Mouse (Mus musculus) spleen, adult 12 weeks (tissue): ENCODE data around the gene Zyx.
A peak's percentile ranks its signal among the peaks of the same experiment; 100 is the strongest.

ENCODE experiments used
- DNase-seq: peaks from one replicate; pipeline ENCODE4 v3.0.0; 2022; ENCODE audit warnings: low spot score

Gene Zyx

DNA sequence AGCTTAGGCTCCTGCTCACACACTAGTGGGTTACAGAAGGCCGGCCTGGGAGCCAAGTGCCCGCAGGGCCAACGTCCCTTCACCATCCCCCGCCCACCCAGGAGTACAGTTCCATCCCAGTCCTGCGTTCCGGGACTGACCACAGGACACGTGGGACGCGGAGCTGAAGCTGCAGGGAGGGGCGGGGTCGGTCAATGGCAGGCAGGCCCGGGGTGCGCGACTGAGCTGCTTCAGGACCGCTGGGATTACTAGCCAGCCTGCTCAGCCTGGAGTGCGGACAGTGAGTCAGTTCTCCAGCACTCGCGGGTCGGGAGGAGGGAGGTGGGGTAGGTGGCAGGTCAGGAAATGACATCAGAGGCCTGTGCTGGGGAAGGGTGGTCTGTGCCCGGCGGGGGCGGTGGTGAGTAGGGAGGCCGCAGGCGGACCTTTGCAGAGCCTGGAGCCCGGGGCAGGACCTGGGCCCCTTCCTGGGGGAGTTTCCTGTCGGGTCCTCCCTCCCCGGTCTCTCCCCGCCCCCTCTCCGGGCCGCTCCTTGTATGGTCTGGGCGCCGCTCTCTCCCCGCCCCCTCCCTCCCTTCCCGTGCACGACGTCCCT is at the start of gene Zyx:
Gene Zyx (plus strand): TSS at position 205 of the 595 bp plus-strand sequence.
- peak; percentile 62 for DNase-seq

DNA sequence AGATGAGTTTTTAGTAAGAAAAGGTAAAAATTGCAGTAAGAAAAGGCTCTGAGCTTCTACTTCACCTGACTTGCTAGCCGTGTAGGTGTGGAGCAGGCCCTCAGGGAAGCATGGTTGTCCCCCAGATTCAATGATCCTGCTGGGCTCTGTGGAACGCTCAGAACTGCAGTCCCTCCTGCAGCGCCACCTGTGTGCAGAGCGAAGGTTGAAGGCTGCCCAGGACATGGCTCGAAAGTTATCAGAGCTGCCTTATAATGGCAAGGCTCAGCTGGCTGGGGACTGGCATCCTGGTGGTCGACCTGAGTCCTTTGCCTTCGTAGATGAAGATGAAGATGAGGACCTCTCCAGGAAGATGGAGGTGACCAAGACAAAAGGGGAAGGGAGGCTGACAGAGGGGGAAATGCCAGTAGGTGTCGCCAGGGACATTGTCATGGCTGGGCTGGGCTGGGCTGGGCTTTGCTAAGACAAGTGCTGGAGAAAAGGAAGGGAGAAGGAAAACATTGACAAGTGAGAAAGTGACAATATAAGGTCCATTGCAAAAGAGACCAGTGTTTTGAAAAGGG is 39.5 kb upstream of the Zyx start:
- no peak for DNase-seq

DNA sequence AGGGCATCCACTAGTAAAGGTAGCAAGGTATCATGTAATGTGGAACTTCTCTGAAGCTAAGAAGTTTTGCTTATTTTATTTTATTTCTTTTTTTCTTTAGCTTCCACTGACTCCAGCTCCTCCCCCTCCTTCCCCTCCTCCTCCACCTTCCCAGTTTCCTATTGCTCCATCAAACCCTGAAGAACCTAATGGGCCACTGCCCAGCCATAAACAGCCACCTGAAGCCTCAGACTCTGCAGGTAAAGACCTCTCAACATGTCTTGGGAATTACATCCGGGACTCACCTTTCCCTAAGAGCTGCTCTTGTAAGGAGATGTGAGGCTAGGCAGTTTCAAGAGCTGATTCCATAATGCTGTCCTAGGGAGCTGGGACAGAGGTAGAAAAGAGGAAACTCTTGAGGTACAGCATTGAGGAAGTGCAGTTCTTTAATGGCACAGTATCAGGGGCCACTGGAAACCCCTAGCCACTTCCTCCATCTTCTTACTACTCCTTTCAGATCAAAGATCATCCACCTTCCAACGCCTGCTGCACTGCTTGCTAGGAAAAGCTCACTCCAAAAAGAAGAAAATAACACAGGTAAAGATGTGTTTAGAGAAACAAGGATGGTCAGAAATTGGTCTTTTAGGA is 38.9 kb upstream of the Zyx start:
- DNase-seq: no peak

DNA sequence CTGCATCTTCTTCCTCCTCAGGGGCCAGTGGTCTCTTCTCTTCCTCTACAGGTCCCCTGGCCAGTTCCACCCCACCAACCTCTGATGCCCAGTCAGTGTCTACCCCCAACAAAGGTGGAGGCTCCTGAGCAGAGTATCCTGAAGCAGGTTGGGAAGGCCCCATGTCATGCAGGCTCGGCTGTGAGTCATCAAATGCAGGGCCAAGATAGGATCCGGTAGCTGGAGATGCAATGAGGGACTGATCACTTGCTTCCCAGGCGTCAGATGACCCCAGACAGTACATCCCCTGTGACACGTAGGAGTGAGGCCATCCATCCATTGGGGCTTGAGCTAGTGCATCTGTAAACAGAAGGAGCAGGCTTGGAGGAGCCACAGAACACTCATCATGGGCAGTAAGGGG is 31.1 kb upstream of the Zyx start:
- no peak for DNase-seq

DNA sequence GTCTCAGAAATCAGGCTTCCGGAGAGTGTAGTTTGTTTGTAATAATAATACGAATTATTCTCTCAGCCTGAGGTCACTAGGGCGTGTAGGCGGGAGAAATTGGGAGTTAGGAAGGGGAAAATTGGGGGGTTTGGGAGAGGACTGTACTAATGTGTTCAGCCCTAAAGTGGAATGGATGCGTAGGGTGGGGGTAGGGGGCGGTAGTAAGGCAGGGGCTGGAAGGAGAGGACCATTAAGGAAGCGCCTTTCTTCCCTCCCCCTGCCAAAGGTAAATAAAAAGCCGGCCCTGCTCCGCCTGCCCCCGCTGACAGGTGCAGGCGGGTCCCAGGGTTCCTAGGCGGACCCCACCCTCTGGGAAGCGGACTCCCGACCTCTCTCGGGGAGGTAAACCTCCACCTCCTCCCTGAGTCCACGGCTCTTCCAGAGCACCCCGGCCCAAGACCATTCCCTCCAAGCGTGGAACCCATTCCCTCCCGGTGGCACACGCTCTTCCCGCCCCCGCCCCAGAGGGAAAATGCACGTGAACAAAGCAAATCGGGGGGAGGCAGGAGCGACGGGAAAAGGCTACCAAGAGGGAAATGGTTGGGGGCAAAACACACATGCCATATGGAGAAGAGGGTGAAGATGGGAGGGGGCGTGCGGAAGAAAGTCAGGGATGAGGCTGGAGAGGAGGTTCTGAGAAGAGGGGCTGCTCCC is 25.9 kb upstream of the Zyx start:
- DNase-seq: no peak

DNA sequence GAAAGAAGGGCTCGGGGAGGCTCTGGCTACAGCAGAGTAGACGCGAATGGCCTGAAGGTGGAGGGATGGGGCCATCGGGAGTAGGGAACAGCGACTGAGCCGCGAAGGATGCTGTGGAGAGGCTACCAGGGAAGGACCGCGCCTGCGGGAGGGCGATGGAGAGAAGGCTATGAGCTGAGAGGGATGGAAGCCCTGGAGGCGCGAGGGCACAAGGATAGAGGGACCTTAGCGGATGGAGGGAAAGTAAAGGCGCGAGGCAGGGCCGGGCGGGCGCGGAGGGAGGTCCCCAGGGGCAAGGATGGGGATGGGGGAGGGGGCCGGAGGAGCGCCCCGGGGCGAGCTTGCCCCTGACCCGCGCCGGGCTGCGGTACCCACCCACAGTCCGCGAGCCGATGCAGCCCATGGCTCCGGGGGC is 25.4 kb upstream of the Zyx start:
- DNase-seq: no peak

DNA sequence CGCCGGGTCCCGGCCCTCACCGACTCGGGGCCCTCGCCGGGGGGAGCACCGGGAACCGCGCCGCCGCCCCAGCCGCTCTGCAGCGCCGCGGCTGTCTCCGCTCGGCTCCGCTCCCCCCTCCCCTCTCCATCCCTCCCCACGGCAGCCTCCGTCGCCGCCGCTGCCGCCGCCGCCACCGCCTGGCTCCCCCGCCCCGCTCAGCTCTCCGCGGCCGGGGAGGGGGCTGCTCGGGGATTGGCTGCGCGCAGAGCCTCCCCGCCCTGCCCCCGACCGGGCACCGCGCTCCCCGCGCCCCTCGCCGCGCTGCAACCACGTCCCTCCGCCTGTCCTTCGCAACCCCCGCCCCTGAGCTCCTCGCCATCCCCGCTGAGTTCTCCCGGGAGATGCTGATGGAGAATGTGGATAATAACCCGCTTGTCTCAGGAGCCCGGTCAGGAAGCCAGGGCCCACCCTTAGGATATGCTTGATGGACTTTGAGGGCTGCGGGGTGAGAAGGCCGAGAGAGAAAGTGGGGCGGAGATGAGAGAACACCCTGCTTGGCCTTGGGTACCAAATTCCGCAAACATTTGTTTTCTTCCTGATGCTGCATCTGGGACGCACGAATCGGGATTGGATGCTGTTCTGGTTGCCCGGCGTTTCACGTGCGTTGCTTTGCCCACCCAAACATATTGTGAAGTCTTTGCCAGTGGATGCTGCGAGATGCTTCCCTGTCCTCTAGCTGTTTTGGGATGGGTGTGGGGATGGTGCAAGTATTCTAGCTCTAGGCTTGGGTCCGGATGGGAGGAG is 24.8 kb upstream of the Zyx start, which contains the start of gene Fam131b:
Gene Fam131b (minus strand): TSS at position 162 of the 786 bp plus-strand sequence.
- no peak for DNase-seq

DNA sequence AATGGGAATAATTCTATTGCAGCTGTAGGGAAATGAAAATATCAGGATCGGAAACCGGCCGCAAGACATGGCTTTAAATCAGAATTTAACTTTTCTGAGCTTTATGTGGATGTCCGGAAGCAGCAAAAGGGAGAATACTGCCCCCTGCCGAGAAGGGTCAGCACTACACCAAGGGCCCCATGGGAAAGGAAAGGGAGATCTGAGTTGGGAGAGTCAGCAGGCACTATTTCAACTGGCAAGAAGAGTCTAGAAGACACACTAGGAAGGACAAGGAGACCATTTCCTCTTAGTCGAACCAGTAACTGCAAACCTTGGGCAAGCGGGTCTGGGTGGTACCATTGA is 24.2 kb upstream of the Zyx start:
- peak; percentile 53 for DNase-seq

DNA sequence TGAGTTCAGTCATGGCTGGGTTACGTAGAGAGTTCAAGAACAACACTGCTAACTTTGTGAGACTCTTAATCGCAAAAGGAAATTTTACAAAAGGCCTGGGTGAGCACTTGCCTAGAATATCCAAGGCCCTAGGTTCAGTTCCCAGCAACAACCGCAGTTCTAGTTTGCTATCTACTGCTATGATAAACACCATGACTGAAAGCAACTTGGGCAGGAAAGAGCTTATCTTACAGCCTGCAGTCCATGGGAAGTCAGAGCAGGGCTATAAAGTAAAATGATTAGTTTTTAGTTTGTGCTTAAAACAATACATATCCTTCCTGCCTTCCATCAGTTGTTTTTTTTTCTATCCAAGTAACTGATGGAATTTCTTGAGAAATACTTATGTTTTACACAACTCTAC is 22.9 kb upstream of the Zyx start:
- no peak for DNase-seq

DNA sequence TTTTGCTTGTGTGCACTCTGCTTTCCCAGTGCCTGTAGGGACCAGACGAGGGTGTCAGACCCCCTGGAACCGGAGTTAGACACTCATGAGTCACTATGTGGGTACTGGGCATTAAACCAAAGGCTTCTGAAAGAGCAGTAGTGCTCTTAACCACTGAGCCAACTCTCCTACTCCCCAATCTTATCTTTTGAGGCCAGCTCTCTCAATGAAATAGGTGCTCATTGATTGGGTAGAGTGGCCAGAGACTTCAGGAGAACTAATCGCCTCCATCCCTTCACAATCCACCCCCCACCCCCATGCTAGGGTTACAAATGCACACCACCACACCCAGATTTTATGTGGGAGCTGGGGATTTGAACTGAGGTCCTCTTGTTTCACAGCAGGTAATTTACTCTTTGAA is 20.7 kb upstream of the Zyx start:
- DNase-seq: no peak

DNA sequence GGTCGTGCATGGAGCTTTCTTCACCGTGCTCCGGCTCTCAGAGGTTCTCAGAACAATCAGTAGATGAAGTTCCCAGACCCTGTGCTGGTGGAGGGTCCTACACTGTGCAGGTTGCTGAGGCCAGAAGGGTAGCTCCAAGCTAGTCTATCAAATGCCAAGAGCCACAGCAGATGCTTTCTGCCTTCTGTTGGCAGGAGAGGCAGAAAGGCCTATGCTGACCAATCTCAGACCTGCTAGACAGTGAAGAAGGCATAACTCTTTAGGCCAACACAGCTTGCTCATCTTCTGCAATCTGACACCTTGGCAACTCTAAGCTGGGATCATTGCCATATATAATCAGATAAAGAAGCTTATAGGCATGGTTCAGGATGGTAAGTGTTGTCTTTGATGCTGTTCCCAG is 19.2 kb upstream of the Zyx start:
- no peak for DNase-seq

DNA sequence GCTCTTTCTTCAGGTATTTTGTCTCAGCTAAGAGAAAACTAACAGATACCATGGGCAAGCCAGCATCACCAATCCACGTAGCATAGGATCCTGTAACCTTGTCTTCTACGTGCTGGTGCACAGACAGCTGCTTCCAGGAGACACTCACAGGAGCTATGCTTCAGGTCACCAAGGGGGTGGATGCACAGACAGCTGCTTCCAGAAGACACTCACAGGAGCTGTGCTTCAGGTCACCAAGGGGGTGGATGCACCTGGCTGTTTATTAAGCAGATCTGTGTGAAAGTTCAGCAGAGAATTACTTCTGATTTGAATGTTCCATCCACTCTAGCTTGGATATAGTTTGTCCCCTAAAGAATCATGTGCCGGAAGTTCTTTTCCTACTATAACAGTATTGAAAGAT is 18.5 kb upstream of the Zyx start:
- no peak for DNase-seq

DNA sequence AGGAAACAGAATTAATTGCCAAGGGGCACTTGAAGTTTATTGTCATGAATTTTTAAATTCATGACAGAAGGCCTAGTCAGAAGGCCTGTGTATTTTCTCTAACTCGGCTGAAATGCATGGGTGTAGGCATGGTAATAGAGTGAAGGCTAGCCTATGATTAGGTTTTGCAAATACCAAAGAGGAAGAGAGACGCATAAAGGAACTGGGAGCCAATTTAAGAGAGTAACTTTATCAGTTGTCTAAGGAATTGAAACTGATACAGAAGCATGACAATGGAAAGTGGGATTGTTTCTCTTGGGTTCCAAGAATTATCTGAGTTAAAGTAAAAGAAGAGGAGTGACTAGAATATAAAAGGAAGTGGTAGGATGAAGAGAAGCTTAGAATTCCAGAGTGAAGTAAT is 10.2 kb upstream of the Zyx start:
- DNase-seq: no peak

DNA sequence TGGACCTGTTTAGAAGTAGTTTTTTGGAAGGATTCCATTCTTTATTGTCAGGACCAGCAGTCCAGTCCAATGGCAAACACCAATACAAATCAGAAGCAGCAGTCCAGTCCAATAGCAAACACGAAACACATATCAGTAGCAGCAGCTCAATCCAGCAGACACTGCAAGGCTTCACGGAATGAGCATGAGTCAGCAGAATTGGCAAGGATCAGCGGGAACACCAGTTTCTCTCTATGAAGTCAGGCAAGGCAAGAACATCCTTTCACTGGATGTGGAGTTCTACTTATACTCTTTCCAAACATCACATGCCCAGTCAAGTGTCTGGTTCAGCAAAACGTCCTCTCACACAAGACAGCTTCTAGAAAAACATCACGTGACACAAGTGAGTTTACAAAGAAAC is 9.4 kb upstream of the Zyx start:
- DNase-seq: no peak

DNA sequence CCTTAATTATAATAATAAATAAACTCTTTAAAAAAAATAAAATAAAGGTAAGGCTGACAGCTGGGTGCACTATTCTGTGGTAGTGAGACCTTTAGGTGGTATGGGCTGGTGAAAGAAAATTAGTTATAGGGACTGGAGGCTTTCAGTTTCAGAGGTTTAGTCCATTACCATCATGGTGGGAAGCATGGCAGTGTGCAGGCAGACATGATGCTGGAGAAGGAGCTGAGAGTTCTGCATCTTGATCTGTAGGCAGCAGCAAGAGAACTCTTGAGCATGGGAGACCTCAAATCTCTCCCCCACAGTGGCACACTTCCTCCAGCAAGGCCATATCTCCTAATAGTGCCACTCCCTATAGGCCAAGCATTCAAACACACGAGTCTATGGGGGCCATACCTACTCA is 7.3 kb upstream of the Zyx start:
- DNase-seq: no peak

DNA sequence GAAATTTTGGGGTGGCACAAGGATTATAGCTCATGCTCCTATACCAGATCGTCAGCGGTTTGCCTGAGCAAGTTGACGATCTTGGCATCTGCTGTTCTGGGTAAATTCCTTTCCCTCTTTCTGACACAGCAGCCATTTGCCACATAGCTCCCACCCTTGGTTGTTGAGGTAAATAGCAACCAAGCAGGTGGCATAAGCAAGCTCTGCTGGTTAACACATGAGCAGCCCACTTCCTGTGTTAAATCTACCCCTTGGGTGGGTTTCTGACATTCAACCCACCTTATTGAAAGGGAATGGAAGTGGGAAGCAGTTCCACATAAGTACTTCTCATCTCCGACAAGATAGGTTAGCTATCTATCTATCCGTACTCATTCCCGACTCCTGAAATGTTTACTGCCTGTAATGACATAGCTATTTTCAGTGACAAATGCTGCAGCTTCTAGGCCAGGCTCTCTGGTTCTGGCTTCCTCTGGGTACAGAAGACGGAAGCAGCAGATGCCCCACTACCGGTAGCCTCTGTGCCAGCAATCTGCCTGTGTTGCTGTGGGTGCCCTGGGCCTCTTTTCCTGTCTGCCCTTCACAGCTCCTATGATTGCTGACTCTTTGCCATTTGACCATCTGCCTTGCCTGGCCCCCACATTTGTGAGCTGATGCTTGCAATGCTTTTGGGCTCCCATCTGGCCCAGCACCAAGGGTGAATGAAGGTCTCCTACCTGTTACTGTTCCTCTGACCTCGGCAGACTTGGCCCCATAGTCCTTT is 5.9 kb upstream of the Zyx start:
- DNase-seq: no peak

DNA sequence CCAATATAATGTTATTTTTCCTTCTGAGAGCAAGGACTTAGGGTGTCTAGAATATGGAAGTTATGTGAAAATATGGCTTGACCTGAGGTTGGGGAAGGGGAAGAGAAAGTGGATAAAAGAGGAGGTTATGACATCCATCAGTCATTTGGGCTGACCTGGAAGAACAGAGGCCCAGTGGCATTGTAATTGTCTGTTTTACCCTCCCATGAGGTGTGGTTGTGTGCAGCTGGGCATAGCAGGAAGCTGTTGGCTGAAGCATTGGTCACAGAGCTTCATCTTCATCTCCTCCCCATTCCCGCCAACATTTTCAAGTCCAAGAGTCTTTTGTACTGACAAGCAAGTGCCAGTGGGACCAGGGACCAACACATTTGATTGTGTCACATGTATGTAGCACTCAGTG is 5.2 kb upstream of the Zyx start:
- DNase-seq: no peak

DNA sequence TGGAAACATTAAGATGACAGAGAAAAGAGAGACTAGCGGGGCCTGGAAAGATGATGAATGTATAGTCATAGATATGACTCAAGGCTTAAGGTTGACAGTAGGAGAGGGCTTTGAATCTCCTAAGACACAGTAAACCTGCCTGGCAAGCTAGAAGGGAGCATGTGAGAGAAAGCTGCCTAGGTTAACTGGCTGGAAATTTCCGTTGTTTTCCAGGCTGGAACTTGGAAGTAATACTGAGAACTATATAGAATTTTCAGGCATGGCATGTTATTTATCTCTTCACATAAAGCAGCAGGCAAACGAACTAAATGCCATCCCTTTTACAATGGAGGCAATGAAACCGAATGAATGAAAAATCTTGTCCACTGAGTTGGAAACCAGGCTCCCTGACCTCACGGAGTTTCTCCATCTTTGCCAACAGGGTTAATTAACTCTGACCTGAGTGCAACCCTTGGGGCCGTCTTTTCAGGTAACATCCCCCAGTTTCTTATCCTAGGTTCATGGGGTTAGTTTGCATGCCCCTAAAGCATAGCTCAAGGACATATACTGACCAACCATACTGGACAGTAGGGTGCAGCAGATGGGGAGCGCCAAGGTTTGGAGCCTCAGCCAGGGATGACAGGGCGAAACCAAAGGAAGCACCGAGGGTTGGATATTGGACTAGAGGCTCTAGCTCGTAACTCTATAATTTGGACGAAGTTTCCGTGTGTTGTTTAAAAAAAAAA is 987 bp upstream of the Zyx start:
- no peak for DNase-seq

DNA sequence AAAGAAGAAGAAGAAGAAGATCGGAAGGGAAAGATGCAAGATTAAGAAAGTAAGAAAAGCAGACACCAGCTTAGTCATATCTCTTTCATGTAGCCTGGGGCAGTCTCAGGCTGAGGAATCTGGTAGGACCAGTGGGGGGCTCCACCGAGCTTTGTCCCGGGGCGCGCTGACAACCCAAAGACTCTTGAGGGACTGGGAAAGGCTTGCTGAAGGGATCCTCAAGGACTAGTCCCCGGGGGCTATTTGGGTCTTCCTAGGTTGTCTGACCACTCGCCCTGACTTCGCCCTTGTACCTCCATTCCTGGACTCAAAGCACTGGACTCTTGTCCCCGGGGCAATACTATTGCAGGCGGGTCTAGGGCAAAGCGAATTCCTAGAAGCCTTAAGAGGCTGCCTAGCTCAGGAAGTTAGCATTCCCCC is 414 bp upstream of the Zyx start:
- peak; percentile 33 for DNase-seq

DNA sequence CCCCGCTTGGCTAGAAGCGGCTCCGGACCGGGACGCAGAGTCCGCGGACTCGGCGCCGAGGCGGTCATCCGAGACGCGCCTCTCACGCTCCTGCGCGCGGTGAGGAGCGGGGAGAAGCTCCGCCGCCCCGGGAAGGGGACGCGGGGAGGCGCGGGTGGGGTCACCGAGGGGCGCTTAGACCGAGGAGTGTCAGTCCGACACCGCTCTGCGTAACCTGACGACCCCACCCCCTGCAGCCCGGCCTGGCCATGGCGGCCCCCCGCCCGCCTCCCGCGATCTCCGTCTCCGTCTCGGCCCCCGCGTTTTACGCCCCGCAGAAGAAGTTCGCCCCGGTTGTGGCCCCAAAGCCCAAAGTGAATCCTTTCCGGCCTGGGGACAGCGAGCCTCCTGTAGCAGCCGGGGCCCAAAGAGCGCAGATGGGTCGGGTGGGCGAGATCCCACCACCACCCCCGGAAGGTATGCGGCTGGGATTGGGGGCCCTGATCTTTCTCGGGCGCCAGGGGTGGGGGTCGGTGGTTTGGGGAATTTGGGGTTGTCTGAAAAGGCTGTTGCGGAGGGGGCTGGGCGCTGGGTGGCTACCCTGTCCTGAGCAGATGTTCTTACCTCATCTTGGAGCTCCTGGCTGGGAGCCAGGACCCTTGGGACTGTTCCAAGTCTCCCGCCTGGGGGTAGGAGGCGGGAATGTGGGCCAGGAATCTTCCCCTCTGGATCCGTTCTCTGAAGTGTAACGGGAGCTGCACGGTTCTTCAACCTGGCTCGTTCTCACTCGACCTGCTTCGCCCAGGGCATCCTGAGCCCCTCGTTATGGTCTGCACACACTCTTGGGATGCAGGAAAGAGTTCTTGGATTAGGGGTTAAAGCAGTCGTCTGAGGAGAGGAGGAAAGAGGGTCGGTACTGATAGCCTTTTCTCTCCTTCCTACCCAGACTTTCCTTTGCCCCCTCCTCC is 864 bp downstream of the Zyx start:
- no peak for DNase-seq
